Mouse (Mus musculus) frontal cortex, postnatal 10 days (tissue): ENCODE data around the gene Klf16.

Experiments
- DNase-seq, 2 experiments: peaks; one replicate each; pipeline ENCODE4 v3.0.0; 2022; ENCODE audit warnings: low spot score in 2 of 2, mixed read lengths in 1 of 2

Gene Klf16

GRCm38 (mm10) chr10:80543873-80544272 lies 33.2 kb downstream of the Klf16 start:
- DNase-seq = no peak

DNA sequence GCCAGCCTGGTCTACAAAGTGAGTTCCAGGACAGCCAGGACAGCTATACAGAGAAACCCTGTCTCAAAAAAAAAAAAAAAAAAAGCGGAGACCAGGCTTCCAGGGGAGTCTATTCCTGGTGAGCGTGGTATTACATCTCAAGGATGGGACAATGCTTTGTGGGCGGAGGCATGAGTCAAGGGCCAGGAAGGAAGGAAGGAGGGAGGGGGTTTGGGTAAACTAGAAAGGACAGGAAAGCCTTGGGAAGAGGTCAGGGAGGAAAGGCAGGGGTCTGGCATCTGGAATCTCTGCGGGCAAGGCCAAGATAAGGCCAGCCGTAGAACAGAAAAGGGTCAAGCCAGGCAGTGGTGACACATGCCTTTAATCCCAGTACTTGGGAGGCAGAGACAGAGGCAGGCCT lies 37.6 kb downstream of the Klf16 start:
- no peak for DNase-seq

- DNase-seq = peak; percentile 59 to 68
These were observed 38.3 kb downstream of the Klf16 start, which contains the start of gene Atp8b3 for GRCm38 (mm10) chr10:80538710-80539394. Atp8b3 (minus strand) TSS chr10:80539124.

DNA sequence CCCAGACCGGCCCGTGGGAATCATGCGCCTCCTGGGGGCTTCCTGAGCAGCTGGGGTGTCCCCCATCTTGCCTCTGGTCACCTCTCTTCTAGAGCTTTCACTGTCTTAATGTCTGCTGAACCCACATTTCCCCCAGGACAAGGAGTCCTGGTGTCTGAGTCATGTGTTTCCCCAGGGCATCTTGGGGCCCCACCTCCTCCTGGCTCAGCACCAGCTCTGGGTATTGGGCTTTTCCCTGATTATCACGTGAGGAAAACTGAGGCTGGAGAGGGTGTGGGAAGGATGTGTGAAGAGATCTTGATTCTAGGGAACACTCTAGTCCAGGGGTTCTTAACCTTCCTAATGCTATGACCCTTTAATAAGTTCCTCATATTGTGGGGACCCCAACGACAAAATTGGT lies 38.9 kb downstream of the Klf16 start:
- no peak for DNase-seq

DNA sequence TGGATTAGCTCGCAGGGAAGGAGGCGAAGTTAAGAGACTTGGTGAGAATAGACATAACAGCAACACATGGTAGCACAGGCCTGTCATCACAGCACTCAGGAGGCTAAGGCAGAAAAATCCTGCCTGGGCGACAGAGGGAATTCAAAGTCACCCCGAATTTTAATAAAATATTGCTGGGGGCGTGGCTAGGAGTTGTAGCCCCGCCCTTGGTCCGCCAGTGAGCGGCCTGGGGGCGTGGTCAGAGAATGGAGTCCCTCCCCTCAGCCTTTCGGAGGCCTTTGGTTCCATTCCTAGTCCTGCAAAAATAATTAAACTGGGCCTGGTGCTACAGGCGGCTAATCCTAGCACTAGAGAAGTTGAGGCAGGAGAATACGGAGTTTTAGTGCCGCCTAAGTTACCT lies 41.4 kb downstream of the Klf16 start:
- no peak for DNase-seq

- no peak for DNase-seq
These were observed 42.0 kb downstream of the Klf16 start for GRCm38 (mm10) chr10:80535071-80535470.

DNA sequence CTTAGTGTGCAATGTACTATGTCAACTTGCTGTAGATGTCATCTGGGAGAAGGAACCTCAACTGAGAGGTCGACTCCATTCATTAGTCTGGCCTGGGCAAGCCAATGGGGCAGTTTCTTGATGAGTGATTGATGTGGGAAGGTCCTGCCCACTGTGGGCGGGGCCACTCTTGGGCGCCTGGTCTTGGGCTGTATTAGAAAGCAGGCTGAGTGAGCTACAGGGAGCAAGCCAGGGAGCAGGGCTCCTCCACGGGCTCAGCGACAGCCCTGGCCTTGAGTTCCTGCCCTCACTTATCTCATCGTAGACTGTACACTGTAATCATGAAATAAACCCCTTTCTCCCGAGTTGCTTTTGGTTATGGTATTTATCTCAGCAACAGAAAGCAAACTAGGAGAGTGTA lies 43.4 kb downstream of the Klf16 start:
- DNase-seq = no peak

GRCm38 (mm10) chr10:80532783-80533182 lies 44.3 kb downstream of the Klf16 start:
- no peak for DNase-seq

- no peak for DNase-seq
These were observed 50.9 kb downstream of the Klf16 start for GRCm38 (mm10) chr10:80526172-80526571.

DNA sequence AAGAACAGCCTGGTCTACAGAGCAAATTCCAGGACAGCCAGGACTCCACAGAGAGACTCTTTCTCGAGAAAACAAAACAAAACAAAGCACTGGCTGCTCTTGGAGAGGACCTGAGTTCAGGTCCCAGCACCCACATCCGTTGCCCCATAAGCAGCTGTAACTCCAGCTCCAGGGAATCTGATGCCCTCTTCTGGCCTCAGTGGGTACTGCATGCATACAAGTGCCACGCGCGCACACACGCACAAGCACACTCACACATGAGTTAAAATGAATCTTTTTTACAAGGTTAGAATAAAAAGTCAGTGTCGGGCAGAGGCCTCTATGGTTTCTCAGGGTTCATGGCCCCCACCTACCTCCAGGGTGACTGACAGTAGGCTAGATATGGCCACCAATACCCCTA lies 53.8 kb downstream of the Klf16 start:
- no peak for DNase-seq

DNA sequence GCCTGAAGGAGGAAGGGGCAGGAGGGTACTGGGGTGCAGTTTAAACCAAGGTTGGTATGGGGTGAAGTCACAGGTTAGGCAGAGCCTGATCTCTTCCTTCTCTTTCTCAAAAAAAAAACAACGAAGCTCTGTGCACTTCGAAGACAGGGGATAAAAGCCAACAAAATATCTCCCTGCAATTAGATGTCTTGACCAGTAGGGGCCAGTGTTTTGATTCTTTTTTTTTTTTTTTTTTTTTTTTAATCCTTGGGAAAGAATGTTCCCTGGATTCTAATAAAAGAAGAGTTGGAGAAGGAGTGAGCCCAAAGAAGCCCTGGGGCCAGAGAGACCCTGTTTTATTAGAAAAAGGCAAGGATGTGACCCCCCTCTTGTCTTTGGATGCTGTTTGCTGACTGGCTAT lies 57.8 kb downstream of the Klf16 start:
- DNase-seq = no peak
